Mouse (Mus musculus) small intestine, adult 2 months (tissue): ENCODE data around the gene Sh3pxd2b. TPM values are rescaled to one million over a fixed set of nuclear protein-coding genes. Genes with fewer than 3 reads are reported as not detected.

Experiments
- H3K27ac ChIP-seq: fragments of 200-500 bp; 2 replicates; pipeline ENCODE4 v1.5.1; 2012; ENCODE audit warnings: low read depth, low read length, control low read depth, inconsistent platforms; ENCODE audit not compliant: insufficient read depth
- H3K27me3 ChIP-seq: fragments of 200-500 bp; 2 replicates; pipeline ENCODE4 v1.6.1; 2012; ENCODE audit warnings: mild to moderate bottlenecking, moderate library complexity, low read length, inconsistent platforms; ENCODE audit not compliant: control insufficient read depth, insufficient read depth
- H3K36me3 ChIP-seq: fragments of 200-500 bp; 2 replicates; pipeline ENCODE4 v1.6.1; 2012; ENCODE audit warnings: mild to moderate bottlenecking, low read length, control low read depth, inconsistent platforms; ENCODE audit not compliant: control insufficient read depth, insufficient read depth
- H3K4me1 ChIP-seq: fragments of 200-500 bp; 2 replicates; pipeline ENCODE4 v1.6.1; 2012; ENCODE audit warnings: low read length, inconsistent platforms, mixed read lengths; ENCODE audit not compliant: control insufficient read depth, insufficient read depth, insufficient read length
- H3K4me3 ChIP-seq: fragments of 200-500 bp; 2 replicates; pipeline ENCODE4 v1.5.1; 2012; ENCODE audit warnings: low read depth, mild to moderate bottlenecking, control low read depth, inconsistent platforms, low read length, moderate library complexity
- CTCF ChIP-seq: fragments of 200-500 bp; IDR thresholded peaks from 2 replicates; pipeline ENCODE4 v1.5.1; 2012; ENCODE audit warnings: low read depth, mild to moderate bottlenecking, control low read depth, inconsistent platforms, low read length, moderate library complexity, mixed read lengths; ENCODE audit not compliant: insufficient replicate concordance, insufficient read length; ENCODE audit errors: extremely low read depth
- POLR2A ChIP-seq: fragments of 200-500 bp; IDR thresholded peaks from 2 replicates; pipeline ENCODE4 v1.6.1; 2012; ENCODE audit warnings: low read depth, mild to moderate bottlenecking, control low read depth, inconsistent platforms, low read length, moderate library complexity
- WGBS: fragments of 180-500 bp; shearing (Covaris S2); methylation state at CpG from one replicate; pipeline ENCODE4 v1.1.7; 2018; 5-methylcytosine and 5-hydroxymethylcytosine counted together
- polyA plus RNA-seq: library from polyadenylated mRNA; depleted of rRNA; stranded (reverse); fragments of >200 nt; gene quantifications from 2 replicates; pipeline ENCODE4 v1.2.3, GENCODE M21; 2012

The Sh3pxd2b gene
- polyA plus RNA-seq, 1 experiment: 2.4 TPM

- WGBS: 92% methylated on average over 2 of the region's 2 CpGs
- Histone ChIP-seq H3K27ac (no peak overlapping the region), H3K4me1 (no peaks in the 10 kb centered on the region), H3K27me3 (no peaks in the 10 kb centered on the region), H3K36me3 (no peaks in the 10 kb centered on the region), H3K4me3 (no peak overlapping the region)
- TF ChIP-seq POLR2A (no peak), CTCF (no peak)
Measured at GRCm38 (mm10) chr11:32386043-32386442, 38.4 kb downstream of the Sh3pxd2b start.

- TF ChIP-seq CTCF (no peak), POLR2A (no peak)
- Histone ChIP-seq H3K36me3 (no peaks in the 10 kb centered on the region), H3K4me1 (no peaks in the 10 kb centered on the region), H3K4me3 (no peak overlapping the region), H3K27me3 (no peaks in the 10 kb centered on the region), H3K27ac (no peak overlapping the region)
- WGBS: 82% methylated on average over 2 of the region's 2 CpGs
Measured at GRCm38 (mm10) chr11:32388064-32388463, 40.4 kb downstream of the Sh3pxd2b start.

- Histone ChIP-seq H3K4me1 (no peaks in the 10 kb centered on the region), H3K27me3 (no peaks in the 10 kb centered on the region), H3K27ac (no peak overlapping the region), H3K4me3 (no peak overlapping the region), H3K36me3 (no peaks in the 10 kb centered on the region)
- no peak for TF ChIP-seq CTCF
- no peak for TF ChIP-seq POLR2A
- WGBS: 70% methylated on average over 2 of the region's 2 CpGs
Measured at GRCm38 (mm10) chr11:32393095-32393494, 45.5 kb downstream of the Sh3pxd2b start.

GRCm38 (mm10) chr11:32395791-32396190, 48.2 kb downstream of the Sh3pxd2b start:
- Histone ChIP-seq H3K36me3 (no peaks in the 10 kb centered on the region), H3K27me3 (no peaks in the 10 kb centered on the region), H3K4me1 (no peaks in the 10 kb centered on the region), H3K4me3 (no peak overlapping the region), H3K27ac (no peak overlapping the region)
- WGBS: 76% methylated on average over 6 of the region's 6 CpGs
- no peak for TF ChIP-seq CTCF
- no peak for TF ChIP-seq POLR2A

- H3K27ac ChIP-seq: no peak overlapping the region
- H3K4me1 ChIP-seq: no peaks in the 10 kb centered on the region
- no peaks in the 10 kb centered on the region for H3K36me3 ChIP-seq
- TF ChIP-seq CTCF (no peak), POLR2A (no peak)
- H3K27me3 ChIP-seq: no peaks in the 10 kb centered on the region
- WGBS: 75% methylated on average over 2 of the region's 2 CpGs
- no peak overlapping the region for H3K4me3 ChIP-seq
Measured at GRCm38 (mm10) chr11:32398446-32398845, 50.8 kb downstream of the Sh3pxd2b start.

GRCm38 (mm10) chr11:32399261-32399660, 51.6 kb downstream of the Sh3pxd2b start:
- TF ChIP-seq POLR2A (no peak), CTCF (no peak)
- Histone ChIP-seq H3K36me3 (no peaks in the 10 kb centered on the region), H3K4me1 (no peaks in the 10 kb centered on the region), H3K27me3 (no peaks in the 10 kb centered on the region), H3K4me3 (no peak overlapping the region), H3K27ac (no peak overlapping the region)
- WGBS: 74% methylated on average over 2 of the region's 2 CpGs

GRCm38 (mm10) chr11:32402712-32403111, 55.1 kb downstream of the Sh3pxd2b start:
- Histone ChIP-seq H3K27ac (no peak overlapping the region), H3K36me3 (no peaks in the 10 kb centered on the region), H3K4me3 (no peak overlapping the region), H3K4me1 (no peaks in the 10 kb centered on the region), H3K27me3 (no peaks in the 10 kb centered on the region)
- TF ChIP-seq POLR2A (no peak), CTCF (no peak)
- 76% methylated on average over 7 of the region's 7 CpGs for WGBS

GRCm38 (mm10) chr11:32404708-32405107, 57.1 kb downstream of the Sh3pxd2b start:
- H3K27me3 ChIP-seq: no peaks in the 10 kb centered on the region
- TF ChIP-seq CTCF (no peak), POLR2A (no peak)
- H3K4me3 ChIP-seq: no peak overlapping the region
- WGBS: 87% methylated on average over 3 of the region's 3 CpGs
- no peak overlapping the region for H3K27ac ChIP-seq
- no peaks in the 10 kb centered on the region for H3K4me1 ChIP-seq
- no peaks in the 10 kb centered on the region for H3K36me3 ChIP-seq
